Mouse (Mus musculus) MEL (cell line): ENCODE results near the gene Rgs6. TPM values are rescaled to one million over a fixed set of nuclear protein-coding genes. Genes with fewer than 3 reads are reported as not detected.

ENCODE experiments used
- DNase-seq: peaks from one replicate; pipeline ENCODE4 v3.0.0; 2011; ENCODE audit warnings: low read depth, low spot score
- H3K27ac ChIP-seq: 2 replicates; pipeline ENCODE4 v1.5.1; 2012; ENCODE audit warnings: low read depth, mild to moderate bottlenecking, control low read depth, low read length, moderate library complexity; ENCODE audit not compliant: control insufficient read depth
- H3K27me3 ChIP-seq, 2 experiments: fragments of 150-350 bp in 1 of 2; sonication (generic) in 1 of 2; 2 replicates each; pipeline ENCODE4 v1.6.1; 2012; ENCODE audit warnings: low read length in 2 of 2, mild to moderate bottlenecking in 2 of 2, improper control_type of control experiment in 1 of 2, moderate library complexity in 1 of 2; ENCODE audit not compliant: insufficient read depth in 2 of 2, control insufficient read depth in 1 of 2
- H3K36me3 ChIP-seq, 2 experiments: 2 replicates each; pipeline ENCODE4 v1.6.1; 2012 to 2014; ENCODE audit warnings: low read length in 2 of 2, improper control_type of control experiment in 1 of 2, inconsistent platforms in 1 of 2, mild to moderate bottlenecking in 1 of 2; ENCODE audit not compliant: insufficient read depth in 2 of 2, control insufficient read depth in 1 of 2
- H3K4me1 ChIP-seq, 2 experiments: fragments of 150-350 bp in 1 of 2; sonication (generic) in 1 of 2; 2 replicates each; pipeline ENCODE4 v1.6.1; 2012; ENCODE audit warnings: low read length in 2 of 2, improper control_type of control experiment in 1 of 2, mild to moderate bottlenecking in 1 of 2; ENCODE audit not compliant: insufficient read depth in 2 of 2, control insufficient read depth in 1 of 2
- H3K4me3 ChIP-seq, 2 experiments: fragments of 150-350 bp in 1 of 2; sonication (generic) in 1 of 2; 2 replicates each; pipeline ENCODE4 v1.5.1; 2012; ENCODE audit warnings: low read depth in 2 of 2, low read length in 2 of 2, mild to moderate bottlenecking in 2 of 2, moderate library complexity in 2 of 2, control low read depth in 1 of 2, improper control_type of control experiment in 1 of 2; ENCODE audit not compliant: control insufficient read depth in 1 of 2, insufficient read depth in 1 of 2
- H3K79me2 ChIP-seq: 2 replicates; pipeline ENCODE4 v1.6.1; 2012; ENCODE audit warnings: mild to moderate bottlenecking, low read length, moderate library complexity; ENCODE audit not compliant: control insufficient read depth, poor library complexity, insufficient read depth
- H3K9ac ChIP-seq: 2 replicates; pipeline ENCODE4 v1.6.1; 2012; ENCODE audit warnings: low read depth, mild to moderate bottlenecking, control low read depth, low read length, moderate library complexity; ENCODE audit not compliant: control insufficient read depth, poor library complexity, severe bottlenecking
- H3K9me3 ChIP-seq: fragments of 150-350 bp; sonication (generic); replicated peaks from 2 replicates; pipeline ENCODE4 v1.6.1; 2012; ENCODE audit warnings: mild to moderate bottlenecking, low read length, improper control_type of control experiment, moderate library complexity; ENCODE audit not compliant: insufficient read depth
- CHD2 ChIP-seq: IDR thresholded peaks from 2 replicates; pipeline ENCODE4 v1.6.1; 2011; ENCODE audit warnings: low read length, improper control_type of control experiment
- E2F4 ChIP-seq: IDR thresholded peaks from 2 replicates; pipeline ENCODE4 v1.6.1; 2011; ENCODE audit warnings: low read depth, low read length, improper control_type of control experiment, borderline replicate concordance
- EP300 ChIP-seq, 2 experiments: IDR thresholded peaks; 2 replicates each; pipeline ENCODE4 v1.6.1; 2011; ENCODE audit warnings: improper control_type of control experiment in 2 of 2, low read length in 2 of 2, low read depth in 1 of 2, mild to moderate bottlenecking in 1 of 2
- GABPA ChIP-seq: IDR thresholded peaks from 2 replicates; pipeline ENCODE4 v1.6.1; 2012; ENCODE audit warnings: low read depth, mild to moderate bottlenecking, inconsistent platforms, low read length, improper control_type of control experiment, moderate library complexity
- HCFC1 ChIP-seq: IDR thresholded peaks from 2 replicates; pipeline ENCODE4 v1.6.1; 2012; ENCODE audit warnings: low read depth, mild to moderate bottlenecking, inconsistent platforms, low read length, improper control_type of control experiment, moderate library complexity
- JUND ChIP-seq: IDR thresholded peaks from 2 replicates; pipeline ENCODE4 v1.6.1; 2011; ENCODE audit warnings: low read depth, mild to moderate bottlenecking, improper control_type of control experiment, low read length
- MAX ChIP-seq: IDR thresholded peaks from 2 replicates; pipeline ENCODE4 v1.6.1; 2011; ENCODE audit warnings: low read length, improper control_type of control experiment
- MYB ChIP-seq: IDR thresholded peaks from 2 replicates; pipeline ENCODE4 v1.6.1; 2011; ENCODE audit warnings: mild to moderate bottlenecking, low read depth, low read length, improper control_type of control experiment
- MYC ChIP-seq: IDR thresholded peaks from 2 replicates; pipeline ENCODE4 v1.6.1; 2011; ENCODE audit warnings: low read depth, mild to moderate bottlenecking, low read length, improper control_type of control experiment, moderate library complexity
- NELFE ChIP-seq: IDR thresholded peaks from 2 replicates; pipeline ENCODE4 v1.6.1; 2011; ENCODE audit warnings: low read depth, low read length, improper control_type of control experiment
- NRF1 ChIP-seq: IDR thresholded peaks from 2 replicates; pipeline ENCODE4 v1.6.1; 2014; ENCODE audit warnings: low read depth, mild to moderate bottlenecking, inconsistent platforms, low read length, improper control_type of control experiment, moderate library complexity; ENCODE audit not compliant: poor library complexity, insufficient read depth, severe bottlenecking
- POLR2A ChIP-seq, 2 experiments: IDR thresholded peaks; 2 replicates each; pipeline ENCODE4 v1.6.1; 2011 to 2012; ENCODE audit warnings: low read length in 2 of 2, mild to moderate bottlenecking in 2 of 2, control low read depth in 1 of 2, improper control_type of control experiment in 1 of 2, low read depth in 1 of 2, moderate library complexity in 1 of 2; ENCODE audit not compliant: control insufficient read depth in 1 of 2, insufficient read depth in 1 of 2, poor library complexity in 1 of 2
- TAL1 ChIP-seq: IDR thresholded peaks from 2 replicates; pipeline ENCODE4 v1.6.1; 2012; ENCODE audit warnings: mild to moderate bottlenecking, inconsistent platforms, low read length, moderate library complexity, mixed read lengths
- TCF12 ChIP-seq: IDR thresholded peaks from 2 replicates; pipeline ENCODE4 v1.6.1; 2014; ENCODE audit warnings: low read depth, mild to moderate bottlenecking, inconsistent platforms, low read length, improper control_type of control experiment, moderate library complexity
- UBTF ChIP-seq: IDR thresholded peaks from 2 replicates; pipeline ENCODE4 v1.6.1; 2012; ENCODE audit warnings: low read depth, mild to moderate bottlenecking, inconsistent platforms, low read length, improper control_type of control experiment, moderate library complexity, borderline replicate concordance; ENCODE audit not compliant: insufficient read depth
- USF2 ChIP-seq, 2 experiments: IDR thresholded peaks; 2 replicates each; pipeline ENCODE4 v1.6.1; 2011 to 2012; ENCODE audit warnings: improper control_type of control experiment in 2 of 2, low read length in 2 of 2, borderline replicate concordance in 1 of 2, inconsistent platforms in 1 of 2, low read depth in 1 of 2, mild to moderate bottlenecking in 1 of 2; ENCODE audit not compliant: insufficient read depth in 1 of 2
- ZKSCAN1 ChIP-seq: IDR thresholded peaks from 2 replicates; pipeline ENCODE4 v1.6.1; 2012; ENCODE audit warnings: low read depth, mild to moderate bottlenecking, inconsistent platforms, low read length, improper control_type of control experiment, moderate library complexity
- ZNF384 ChIP-seq: IDR thresholded peaks from 2 replicates; pipeline ENCODE4 v1.6.1; 2012; ENCODE audit warnings: low read depth, mild to moderate bottlenecking, inconsistent platforms, low read length, improper control_type of control experiment
- polyA plus RNA-seq, 2 experiments: library from polyadenylated mRNA; stranded (reverse) in 1 of 2; unstranded in 1 of 2; fragments of >175 nt in 1 of 2; fragments of >200 nt in 1 of 2; gene quantifications; 2 replicates each; pipeline versions ENCODE4 v1.2.1 to v1.2.4; 2012; ENCODE audit warnings: low replicate concordance in 2 of 2, low read depth in 1 of 2; ENCODE audit not compliant: insufficient read length in 2 of 2, insufficient read depth in 1 of 2, missing spikeins in 1 of 2
- total RNA-seq: library from RNA; depleted of rRNA; stranded (reverse); fragments of 300-350 nt; gene quantifications from 2 replicates; pipeline ENCODE4 v1.2.3, GENCODE M21; 2012

Gene Rgs6
- total and polyA plus RNA-seq, 3 experiments = not detected

- no peak for TF ChIP-seq NRF1
- no peak for TF ChIP-seq ZNF384
Measured at GRCm38 (mm10) chr12:83099920-83100319, 511.8 kb downstream of the Rgs6 start (continued).

- H3K4me3 ChIP-seq = no peak overlapping the region
- H3K27ac ChIP-seq = no peak overlapping the region
- DNase-seq = no peak
- H3K4me1 ChIP-seq = 0 out of 4 replicates have a peak, but pooled peaks cover 0 to 3% of the 10 kb centered on the region in 2 experiments
- H3K79me2 ChIP-seq = no peaks in the 10 kb centered on the region
- H3K27me3 ChIP-seq = peaks cover 1 to 2% of the 10 kb centered on the region in 2 experiments; a peak in 2 of 4 replicates
- no peaks in the 10 kb centered on the region for H3K9me3 ChIP-seq
- H3K36me3 ChIP-seq = no peaks in the 10 kb centered on the region
- no peak overlapping the region for H3K9ac ChIP-seq
- TF ChIP-seq TCF12 = no peak
- no peak for TF ChIP-seq CHD2
- no peak for TF ChIP-seq NELFE
- no peak for TF ChIP-seq UBTF
- no peak for TF ChIP-seq MAX
- no peak for TF ChIP-seq USF2 (IDR thresholded peaks at IDR 0.05; ENCODE audit: borderline replicate concordance in 1 of 2, insufficient read depth in 1 of 2, low read depth in 1 of 2, low read length in 2 of 2)
- no peak for TF ChIP-seq E2F4
- no peak for TF ChIP-seq TAL1
- no peak for TF ChIP-seq GABPA
- TF ChIP-seq POLR2A (IDR thresholded peaks at IDR 0.05; ENCODE audit: control insufficient read depth in 1 of 2, insufficient read depth in 1 of 2, low read depth in 1 of 2, low read length in 2 of 2, poor library complexity in 1 of 2) = no peak
- no peak for TF ChIP-seq MYB
- TF ChIP-seq EP300 (IDR thresholded peaks at IDR 0.05; ENCODE audit: low read depth in 1 of 2, low read length in 2 of 2) = no peak
Measured at GRCm38 (mm10) chr12:83100413-83100812, 512.3 kb downstream of the Rgs6 start.

GRCm38 (mm10) chr12:83100848-83101247 lies 512.8 kb downstream of the Rgs6 start:
- DNase-seq = no peak
- H3K27ac ChIP-seq = no peak overlapping the region
- H3K36me3 ChIP-seq = no peaks in the 10 kb centered on the region
- peaks cover 0 to 5% of the 10 kb centered on the region in 2 experiments; a peak in 1 of 4 replicates for H3K4me1 ChIP-seq
- H3K79me2 ChIP-seq = no peaks in the 10 kb centered on the region
- H3K27me3 ChIP-seq = peaks cover 1 to 2% of the 10 kb centered on the region in 2 experiments; a peak in 2 of 4 replicates
- H3K9me3 ChIP-seq = no peaks in the 10 kb centered on the region
- H3K9ac ChIP-seq = no peak overlapping the region
- TF ChIP-seq HCFC1 = no peak
- TF ChIP-seq JUND = no peak
- no peak for TF ChIP-seq POLR2A (IDR thresholded peaks at IDR 0.05; ENCODE audit: control insufficient read depth in 1 of 2, insufficient read depth in 1 of 2, low read depth in 1 of 2, low read length in 2 of 2, poor library complexity in 1 of 2)
- no peak for TF ChIP-seq MYC
- TF ChIP-seq ZKSCAN1 = no peak
- no peak for TF ChIP-seq EP300 (IDR thresholded peaks at IDR 0.05; ENCODE audit: low read depth in 1 of 2, low read length in 2 of 2)
- TF ChIP-seq, all 39 proteins: peak for 0
- no peak overlapping the region for H3K4me3 ChIP-seq
